Mouse (Mus musculus) Muller cell, postnatal 12 days (primary cell): Measurements from ENCODE around the gene Olfr1490.
"Not testable (repeated sequence)": the region's sequence is repeated elsewhere in the genome, so short reads cannot be mapped to it uniquely, and the experiment has no call there.

Source experiments
- DNase-seq: peaks from one replicate; pipeline ENCODE4 v3.0.0-alpha.2; 2015; ENCODE audit errors: inconsistent ontology term

The Olfr1490 gene

DNA sequence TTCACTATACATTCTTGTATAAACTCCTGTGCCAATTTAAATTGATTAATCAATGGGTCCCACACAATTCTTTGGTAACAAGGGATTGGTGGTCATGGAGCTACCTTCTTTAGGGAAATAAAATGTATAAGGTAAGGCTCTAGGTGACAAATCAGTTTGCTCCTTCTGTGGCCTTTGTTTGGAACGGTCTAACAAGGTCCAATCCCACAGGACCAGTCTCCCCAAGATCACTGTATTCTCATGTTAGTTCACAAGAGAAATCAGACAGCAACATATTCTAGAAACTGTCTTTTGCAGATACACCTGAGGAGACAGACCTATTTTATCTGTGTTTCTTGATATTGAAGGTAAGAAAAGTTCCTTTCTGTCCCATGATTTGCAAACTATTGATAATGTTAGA lies at the start of gene Olfr1490:
Gene Olfr1490, plus strand, starts transcription at position 301 of the 400 bp plus-strand sequence.
- DNase-seq, result no peak

DNA sequence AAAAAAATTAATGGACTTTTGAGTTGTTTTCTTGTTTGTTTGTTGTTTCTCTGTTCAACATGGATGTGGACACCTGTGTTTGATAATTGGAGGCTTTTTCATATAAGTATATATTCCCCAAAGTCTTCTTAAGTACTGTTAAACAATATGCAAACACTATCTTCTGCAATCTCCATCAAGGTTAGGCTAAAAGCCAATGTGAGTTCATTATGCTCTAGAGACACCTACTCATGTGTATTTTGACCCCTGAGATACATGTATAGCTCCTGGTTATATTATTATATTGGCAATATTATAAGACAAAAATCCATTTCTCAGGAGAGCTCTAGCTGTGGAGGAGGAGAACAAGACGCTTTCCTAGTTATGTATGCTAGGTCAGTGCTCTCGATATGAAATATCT lies 33.8 kb upstream of the Olfr1490 start, which contains the start of gene Olfr1487:
Gene Olfr1487, plus strand, starts transcription at position 301 of the 400 bp plus-strand sequence.
- not testable (repeated sequence) for DNase-seq

DNA sequence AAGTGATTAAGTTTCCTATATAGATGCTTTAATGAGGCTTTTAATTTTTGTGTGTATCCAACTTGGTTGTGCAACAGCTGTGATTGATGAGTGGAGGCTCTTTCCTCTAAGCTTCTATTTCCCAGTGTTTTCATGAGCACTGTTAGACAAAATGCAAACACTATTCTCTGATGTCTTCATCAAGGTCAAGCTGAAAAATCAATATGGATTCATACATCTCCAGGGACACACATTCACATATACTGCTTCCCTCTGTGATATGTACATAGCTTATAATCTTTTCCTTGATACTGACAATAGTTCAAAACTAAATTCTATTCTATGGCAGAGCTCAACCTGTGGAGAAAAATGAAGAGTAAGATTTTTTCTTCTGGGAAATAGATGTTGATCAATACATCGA lies 19.6 kb upstream of the Olfr1490 start, which contains the start of gene Olfr1489:
Gene Olfr1489, plus strand, starts transcription at position 301 of the 400 bp plus-strand sequence.
- no peak for DNase-seq

DNA sequence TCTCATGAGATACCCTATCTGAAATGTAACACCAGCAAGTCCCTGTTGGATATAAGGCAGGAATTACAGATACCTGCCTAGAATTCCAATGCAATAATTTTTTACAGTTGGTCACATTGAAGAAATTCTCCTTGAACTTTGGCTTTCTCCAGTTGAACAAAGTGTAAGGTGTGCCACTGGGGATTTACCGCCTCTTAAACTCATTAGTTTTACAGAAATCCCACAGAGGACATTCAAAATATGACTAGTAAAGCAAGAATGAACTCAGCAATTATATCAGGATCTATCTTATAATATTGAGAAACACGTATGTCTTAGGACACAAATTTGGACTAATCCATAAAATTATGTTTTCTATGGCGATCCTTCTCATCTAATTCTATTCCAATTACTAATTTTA lies 46.1 kb downstream of the Olfr1490 start, which contains the start of gene Olfr1491:
Gene Olfr1491, plus strand, starts transcription at position 301 of the 400 bp plus-strand sequence.
- no peak for DNase-seq
